Mouse (Mus musculus) heart, embryonic 15.5 days (tissue): ENCODE results near the gene Gm36176. TPM values are rescaled to one million over a fixed set of nuclear protein-coding genes. Genes with fewer than 3 reads are reported as not detected.
"Not testable (repeated sequence)": the region's sequence is repeated elsewhere in the genome, so short reads cannot be mapped to it uniquely, and the experiment has no call there.

Source experiments
- ATAC-seq: fragments of 200-750 bp; cut with Nextera tagmentation; replicated peaks from 2 replicates; pipeline ENCODE4 v1.8.0; 2017; ENCODE audit warnings: low read depth, moderate TSS enrichment; ENCODE audit not compliant: insufficient number of reproducible peaks, insufficient read depth, low FRiP score
- H3K27ac ChIP-seq: fragments of 300-500 bp; sonication (generic); 2 replicates; pipeline ENCODE4 v1.5.1; 2015; ENCODE audit warnings: mild to moderate bottlenecking, inconsistent platforms
- H3K27me3 ChIP-seq: fragments of 300-500 bp; sonication (generic); 2 replicates; pipeline ENCODE4 v1.6.1; 2015; ENCODE audit warnings: inconsistent platforms
- H3K36me3 ChIP-seq: fragments of 300-500 bp; sonication (generic); 2 replicates; pipeline ENCODE4 v1.6.1; 2015; ENCODE audit warnings: mild to moderate bottlenecking, inconsistent platforms
- H3K4me1 ChIP-seq: fragments of 300-500 bp; sonication (generic); replicated peaks from 2 replicates; pipeline ENCODE4 v1.6.1; 2015; ENCODE audit warnings: inconsistent platforms
- H3K4me2 ChIP-seq: fragments of 300-500 bp; sonication (generic); 2 replicates; pipeline ENCODE4 v1.6.1; 2015; ENCODE audit warnings: inconsistent platforms, mild to moderate bottlenecking, moderate library complexity
- H3K4me3 ChIP-seq: fragments of 300-500 bp; sonication (generic); 2 replicates; pipeline ENCODE4 v1.5.1; 2015; ENCODE audit warnings: mild to moderate bottlenecking, inconsistent platforms
- H3K9ac ChIP-seq: fragments of 300-500 bp; sonication (generic); 2 replicates; pipeline ENCODE4 v1.6.1; 2015; ENCODE audit warnings: mild to moderate bottlenecking, inconsistent platforms
- H3K9me3 ChIP-seq: fragments of 300-500 bp; sonication (generic); replicated peaks from 2 replicates; pipeline ENCODE4 v1.6.1; 2016; ENCODE audit warnings: inconsistent platforms
- WGBS: fragments of 180-500 bp; shearing (Covaris S2); methylation state at CpG from one replicate; pipeline ENCODE4 v1.1.7; 2015; ENCODE audit warnings: mixed read lengths; 5-methylcytosine and 5-hydroxymethylcytosine counted together
- polyA plus RNA-seq: library from polyadenylated mRNA; unstranded; fragments of >200 nt; fragmentation: Nextera tagmentation; extraction: Ambion mirVana; gene quantifications from 2 replicates; pipeline ENCODE4 v1.2.1, GENCODE M21; 2015

The Gm36176 gene
- polyA plus RNA-seq: not detected in 2 replicates

DNA sequence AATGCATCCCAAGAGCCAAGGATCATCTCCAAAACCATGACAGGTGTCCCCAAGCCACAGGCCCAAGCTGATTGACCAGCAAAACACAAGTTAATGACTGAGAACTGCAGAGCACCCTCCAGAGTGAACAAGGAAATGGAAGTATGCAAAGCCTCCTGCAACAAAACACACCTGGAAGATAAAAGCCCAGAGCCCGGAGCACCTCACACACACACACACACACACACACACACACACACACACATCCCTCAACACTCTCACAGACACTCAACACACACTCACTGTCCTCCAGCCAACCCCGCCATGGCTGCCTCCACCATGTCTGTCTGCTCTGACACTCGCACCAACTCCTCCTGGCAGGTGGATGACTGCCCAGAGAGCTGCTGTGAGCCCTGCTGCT lies at the start of gene Gm36176:
Gene Gm36176, plus strand, starts transcription at position 301 of the 400 bp plus-strand sequence.
- Histone ChIP-seq H3K4me2 (no peak within 1 kb of the TSS), H3K9me3 (no peaks in the 10 kb centered on the region), H3K27me3 (no peaks in the 10 kb centered on the region), H3K27ac (no peak within 1 kb of the TSS), H3K9ac (no peak within 1 kb of the TSS), H3K36me3 (no peaks in the 10 kb centered on the region), H3K4me3 (no peak within 1 kb of the TSS), H3K4me1 (no peaks in the 10 kb centered on the region)
- no peak for ATAC-seq
- 48% methylated on average over 3 of the region's 3 CpGs for WGBS

DNA sequence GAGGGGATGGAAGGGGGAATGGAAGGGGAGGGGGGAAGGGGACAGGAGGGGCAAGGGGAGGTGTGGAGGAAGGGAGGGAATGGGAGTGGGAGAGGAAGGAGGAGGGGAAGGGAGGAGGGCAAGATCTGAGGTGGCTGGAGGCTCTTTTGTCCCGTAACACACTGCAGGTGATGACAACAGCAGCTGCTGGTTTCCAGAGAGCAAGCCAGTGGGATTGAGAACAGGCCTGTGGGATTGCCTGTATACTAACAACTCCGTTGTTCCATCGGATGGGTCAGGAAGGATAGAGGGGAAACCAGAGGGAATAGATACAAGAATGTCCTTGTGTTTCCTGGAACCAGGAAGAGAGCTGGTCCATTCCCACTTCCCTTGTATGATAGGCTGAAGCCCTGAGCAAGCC lies 48.9 kb upstream of the Gm36176 start:
- ATAC-seq: no peak
- no peaks in the 10 kb centered on the region for H3K27me3 ChIP-seq
- no peaks in the 10 kb centered on the region for H3K36me3 ChIP-seq
- no peak overlapping the region for H3K9ac ChIP-seq
- 2% methylated on average over 3 of the region's 3 CpGs for WGBS
- H3K4me3 ChIP-seq: no peak overlapping the region
- peaks cover 13% of the 10 kb centered on the region for H3K4me1 ChIP-seq
- no peak overlapping the region for H3K4me2 ChIP-seq
- peak overlapping the region; percentile 37; the same call in 1 of the 2 replicates for H3K27ac ChIP-seq
- no peaks in the 10 kb centered on the region for H3K9me3 ChIP-seq

DNA sequence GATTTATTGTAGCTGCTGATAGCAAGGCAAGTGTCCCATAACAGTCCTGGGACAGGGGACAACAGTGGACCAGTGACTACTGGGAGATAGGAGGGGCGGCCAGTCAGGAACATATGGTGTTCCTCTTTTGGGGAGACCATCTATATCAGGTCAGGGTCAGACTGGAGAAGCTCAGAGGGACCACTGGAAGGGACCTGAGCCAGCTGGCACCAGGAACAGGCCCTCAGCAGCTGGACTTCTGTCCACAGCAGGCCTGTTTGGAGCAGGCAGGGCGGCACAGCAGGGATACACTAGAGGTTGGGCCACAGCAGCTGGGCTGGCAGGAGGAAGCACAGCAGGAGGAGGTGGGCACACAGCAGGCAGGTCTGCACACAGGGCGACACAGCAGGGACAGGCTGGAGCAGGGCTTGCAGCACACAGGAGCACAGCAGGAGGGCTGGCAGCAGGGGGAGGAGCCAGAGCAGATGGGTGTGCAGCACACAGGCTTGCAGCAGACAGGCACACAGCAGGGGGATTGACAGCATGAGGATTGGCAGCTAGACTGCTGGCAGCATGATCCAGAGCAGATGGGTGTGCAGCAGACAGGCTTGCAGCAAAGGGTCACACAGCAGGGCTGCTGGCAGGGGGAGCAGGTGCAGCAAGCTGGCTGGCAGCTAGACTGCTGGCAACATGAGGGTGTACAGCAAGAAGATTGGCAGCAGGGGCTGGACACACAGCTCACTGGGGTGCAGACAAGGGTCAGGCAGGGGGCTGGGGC lies 48.3 kb upstream of the Gm36176 start:
- Histone ChIP-seq H3K4me1 (peaks cover 13% of the 10 kb centered on the region), H3K27ac (peak overlapping the region; percentile 37; the same call in 1 of the 2 replicates)
- not testable (repeated sequence) for H3K27me3 ChIP-seq, H3K4me3 ChIP-seq, H3K9ac ChIP-seq, H3K36me3 ChIP-seq, H3K4me2 ChIP-seq, H3K9me3 ChIP-seq, ATAC-seq
- 28% methylated on average over 3 of the region's 3 CpGs for WGBS

DNA sequence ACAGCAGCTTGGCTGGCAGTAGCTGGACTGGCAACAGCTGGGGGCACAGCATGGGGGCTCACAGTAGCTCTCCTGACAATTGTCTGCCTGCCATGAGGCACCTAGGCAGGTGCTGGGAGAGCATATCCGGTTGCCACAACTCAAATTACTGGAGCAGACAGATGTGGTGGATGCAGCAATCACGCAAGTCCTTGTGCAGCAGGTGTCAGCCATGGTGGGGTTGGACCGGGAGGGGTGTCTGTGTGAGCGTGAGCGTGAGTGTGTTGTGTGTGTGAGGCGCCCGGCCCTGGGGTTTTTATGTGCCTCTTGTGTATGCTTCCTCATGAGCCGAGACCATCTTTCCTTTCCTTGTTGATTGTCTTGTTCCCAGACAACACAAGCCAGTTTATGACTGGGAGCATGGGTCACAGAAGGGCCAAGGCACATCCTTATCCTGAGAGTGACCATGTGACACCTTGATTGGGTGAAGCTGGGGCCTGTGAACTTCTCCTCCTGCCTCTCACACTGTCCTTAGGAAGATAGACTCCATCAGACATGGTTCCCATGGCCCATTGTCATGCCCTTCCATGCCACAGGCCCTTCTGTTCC lies 47.6 kb upstream of the Gm36176 start, which contains the start of gene Gm19668:
Gene Gm19668, minus strand, starts transcription at position 213 of the 588 bp plus-strand sequence.
- H3K36me3 ChIP-seq: no peaks in the 10 kb centered on the region
- 57% methylated on average over 8 of the region's 8 CpGs for WGBS
- no peak within 1 kb of the TSS for H3K9ac ChIP-seq
- H3K4me3 ChIP-seq: no peak within 1 kb of the TSS
- H3K4me2 ChIP-seq: no peak within 1 kb of the TSS
- peaks cover 13% of the 10 kb centered on the region for H3K4me1 ChIP-seq
- no peaks in the 10 kb centered on the region for H3K9me3 ChIP-seq
- no peak for ATAC-seq
- H3K27ac ChIP-seq: peak within 1 kb of the TSS; percentile 37; the same call in 1 of the 2 replicates
- H3K27me3 ChIP-seq: no peaks in the 10 kb centered on the region

DNA sequence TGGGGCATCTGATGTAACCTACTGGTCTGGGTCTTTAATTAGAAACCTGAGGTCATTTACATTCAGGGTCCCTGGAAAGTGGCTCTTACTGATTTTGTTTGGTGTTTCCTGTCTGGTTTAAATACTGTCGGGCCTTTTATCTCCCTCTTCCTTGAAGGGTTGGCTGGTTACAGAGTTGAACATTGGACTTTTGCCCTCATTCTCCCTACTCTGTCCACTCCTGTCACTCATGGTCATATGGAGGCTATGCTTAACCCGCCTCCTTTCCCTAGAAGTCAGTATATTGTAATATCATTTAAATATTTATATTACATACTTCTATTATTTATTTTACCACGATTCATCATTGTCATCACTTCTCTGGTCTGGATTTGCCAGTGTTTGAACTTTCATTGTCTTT lies 42.5 kb upstream of the Gm36176 start:
- Histone ChIP-seq H3K27me3 (no peaks in the 10 kb centered on the region), H3K4me3 (no peak overlapping the region), H3K9ac (no peak overlapping the region), H3K27ac (no peak overlapping the region), H3K4me1 (no peaks in the 10 kb centered on the region; the same call in 1 of the 2 replicates), H3K4me2 (no peak overlapping the region), H3K36me3 (no peaks in the 10 kb centered on the region), H3K9me3 (no peaks in the 10 kb centered on the region)
- ATAC-seq: no peak
- 62% methylated on average over 3 of the region's 3 CpGs for WGBS

DNA sequence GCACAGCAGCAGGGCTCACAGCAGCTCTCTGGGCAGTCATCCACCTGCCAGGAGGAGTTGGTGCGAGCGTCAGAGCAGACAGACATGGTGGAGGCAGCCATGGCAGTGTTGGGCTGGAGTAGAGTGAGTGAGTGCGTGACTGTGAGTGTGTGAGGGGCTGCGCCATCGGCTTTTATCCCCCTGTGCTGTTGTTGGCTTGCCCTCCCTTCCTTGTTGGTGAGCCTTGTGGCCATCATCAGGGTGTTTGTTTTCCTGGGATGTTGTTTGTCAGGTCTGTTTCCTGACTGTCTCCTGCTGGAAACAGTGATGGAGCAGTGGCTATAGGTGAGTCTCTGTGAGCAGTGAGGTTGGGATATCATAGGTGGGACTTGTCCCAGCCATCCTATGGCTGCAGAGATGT lies 34.9 kb upstream of the Gm36176 start, which contains the start of gene Gm9507:
Gene Gm9507, minus strand, starts transcription at position 101 of the 400 bp plus-strand sequence.
- H3K4me1 ChIP-seq: no peaks in the 10 kb centered on the region
- no peak for ATAC-seq
- no peaks in the 10 kb centered on the region for H3K27me3 ChIP-seq
- no peaks in the 10 kb centered on the region for H3K36me3 ChIP-seq
- 63% methylated on average over 5 of the region's 5 CpGs for WGBS
- no peaks in the 10 kb centered on the region for H3K9me3 ChIP-seq
- H3K4me3 ChIP-seq: no peak within 1 kb of the TSS
- H3K27ac ChIP-seq: no peak within 1 kb of the TSS
- H3K4me2 ChIP-seq: no peak within 1 kb of the TSS
- H3K9ac ChIP-seq: no peak within 1 kb of the TSS

DNA sequence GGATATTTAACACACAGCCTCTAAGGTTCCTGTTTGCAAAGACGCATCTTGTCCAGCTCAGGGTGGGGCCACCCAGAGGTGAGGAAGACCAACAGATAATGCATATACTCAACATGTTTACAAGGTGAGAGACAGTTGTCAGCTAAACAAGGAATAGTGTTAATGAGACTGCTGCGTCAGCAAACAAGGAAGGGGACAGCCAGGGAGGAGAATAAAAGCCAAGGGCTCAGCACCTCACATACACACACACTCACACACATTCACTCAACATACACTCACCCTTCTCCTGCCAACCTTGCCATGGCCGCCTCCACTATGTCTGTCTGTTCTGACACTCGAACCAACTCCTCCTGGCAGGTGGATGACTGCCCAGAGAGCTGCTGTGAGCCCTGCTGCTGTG lies 32.2 kb upstream of the Gm36176 start, which contains the start of gene Gm2696:
Gene Gm2696, plus strand, starts transcription at position 301 of the 400 bp plus-strand sequence.
- no peak for ATAC-seq
- no peaks in the 10 kb centered on the region for H3K27me3 ChIP-seq
- no peaks in the 10 kb centered on the region for H3K4me1 ChIP-seq
- no peak within 1 kb of the TSS for H3K4me3 ChIP-seq
- H3K27ac ChIP-seq: no peak within 1 kb of the TSS
- no peak within 1 kb of the TSS for H3K4me2 ChIP-seq
- no peak within 1 kb of the TSS for H3K9ac ChIP-seq
- no peaks in the 10 kb centered on the region for H3K9me3 ChIP-seq
- WGBS: 29% methylated on average over 4 of the region's 4 CpGs
- H3K36me3 ChIP-seq: no peaks in the 10 kb centered on the region

DNA sequence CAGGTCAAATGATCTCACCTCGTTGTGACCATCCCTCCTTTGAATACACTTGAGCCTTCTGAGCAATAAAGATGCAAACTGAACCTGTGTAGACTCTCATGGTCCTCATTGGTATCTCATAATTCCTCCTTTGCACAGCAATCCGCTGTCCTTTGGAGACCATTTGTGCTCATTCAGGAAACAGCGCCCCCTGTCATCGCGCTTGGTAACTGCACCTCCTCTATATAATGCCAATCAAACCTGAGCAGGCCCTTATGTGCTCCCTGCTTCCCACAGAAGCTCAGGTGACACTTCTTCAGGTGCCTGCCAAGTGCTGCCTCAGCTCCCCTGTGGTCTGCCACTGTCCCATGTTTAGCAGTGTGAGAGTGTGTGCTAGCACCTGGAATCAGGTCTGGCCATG lies 31.1 kb upstream of the Gm36176 start:
- 22% methylated on average over 5 of the region's 5 CpGs for WGBS
- no peaks in the 10 kb centered on the region for H3K9me3 ChIP-seq
- no peak for ATAC-seq
- no peak overlapping the region for H3K4me2 ChIP-seq
- H3K9ac ChIP-seq: no peak overlapping the region
- H3K36me3 ChIP-seq: no peaks in the 10 kb centered on the region
- H3K4me1 ChIP-seq: no peaks in the 10 kb centered on the region
- no peak overlapping the region for H3K4me3 ChIP-seq
- no peaks in the 10 kb centered on the region for H3K27me3 ChIP-seq
- no peak overlapping the region for H3K27ac ChIP-seq

DNA sequence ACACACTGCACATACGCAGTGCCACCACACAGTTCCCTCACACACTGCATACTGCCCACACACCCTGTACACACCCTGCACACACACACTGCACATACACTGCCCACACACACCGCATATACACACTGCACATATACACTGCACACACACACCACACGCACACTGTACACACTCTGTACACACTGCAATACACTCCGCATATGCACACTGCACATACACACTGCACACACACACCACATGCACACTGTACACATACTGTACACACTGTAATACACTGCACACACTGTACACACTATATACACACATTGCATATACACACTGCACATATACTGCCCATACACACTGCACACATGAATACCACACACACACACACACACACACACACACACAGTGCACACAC lies 28.1 kb upstream of the Gm36176 start:
- Histone ChIP-seq H3K4me3 (no peak overlapping the region), H3K27ac (no peak overlapping the region), H3K9ac (no peak overlapping the region), H3K9me3 (no peaks in the 10 kb centered on the region), H3K4me2 (no peak overlapping the region), H3K27me3 (no peaks in the 10 kb centered on the region), H3K4me1 (no peaks in the 10 kb centered on the region), H3K36me3 (no peaks in the 10 kb centered on the region)
- 94% methylated on average over 4 of the region's 4 CpGs for WGBS
- 0 out of 2 replicates have a peak, but pooled peaks have one; percentile 55 for ATAC-seq

DNA sequence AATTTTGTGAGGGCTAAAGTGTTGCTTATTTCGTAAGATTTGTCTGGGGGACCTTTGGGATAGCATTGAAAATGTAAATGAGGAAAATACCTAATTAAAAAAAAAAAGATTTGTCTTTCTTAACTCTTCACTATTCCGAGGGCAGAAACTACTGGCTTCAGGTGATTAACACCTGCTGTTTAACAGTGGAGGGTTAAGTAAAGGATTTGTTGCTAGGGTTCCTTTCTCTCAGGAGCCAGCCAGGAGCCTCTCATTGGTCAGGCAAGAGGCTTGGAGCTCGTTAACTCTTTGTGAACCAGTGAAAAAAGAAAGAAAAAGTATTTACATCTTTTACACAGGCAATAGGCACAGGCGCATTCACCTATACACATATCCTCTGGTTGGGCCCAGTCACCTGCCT lies 27.4 kb upstream of the Gm36176 start:
- 39% methylated on average over 4 of the region's 4 CpGs for WGBS
- no peaks in the 10 kb centered on the region for H3K36me3 ChIP-seq
- no peak overlapping the region for H3K4me3 ChIP-seq
- no peaks in the 10 kb centered on the region for H3K9me3 ChIP-seq
- H3K27ac ChIP-seq: no peak overlapping the region
- no peaks in the 10 kb centered on the region for H3K27me3 ChIP-seq
- no peak overlapping the region for H3K4me2 ChIP-seq
- H3K9ac ChIP-seq: no peak overlapping the region
- H3K4me1 ChIP-seq: no peaks in the 10 kb centered on the region
- ATAC-seq: no peak

DNA sequence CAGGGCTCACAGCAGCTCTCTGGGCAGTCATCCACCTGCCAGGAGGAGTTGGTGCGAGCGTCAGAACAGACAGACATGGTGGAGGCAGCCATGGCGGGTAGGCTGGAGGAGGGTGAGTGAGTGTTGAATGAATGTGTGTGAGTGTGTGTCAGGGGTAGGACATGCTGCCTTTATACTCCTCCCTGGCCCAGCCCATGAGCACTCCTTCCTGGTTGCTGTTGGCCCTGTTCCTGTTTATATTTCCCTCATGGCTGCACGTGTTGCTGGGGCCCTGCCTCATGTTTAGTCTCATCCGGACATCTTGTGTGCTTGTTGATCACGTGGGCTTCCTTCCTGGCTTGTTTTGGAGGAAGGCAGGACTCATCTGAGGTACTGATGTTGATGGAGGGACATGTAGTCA lies 19.7 kb upstream of the Gm36176 start, which contains the start of gene Krtap10-4:
Gene Krtap10-4, minus strand, starts transcription at position 145 of the 400 bp plus-strand sequence.
- H3K4me1 ChIP-seq: no peaks in the 10 kb centered on the region
- no peak within 1 kb of the TSS for H3K4me3 ChIP-seq
- H3K27ac ChIP-seq: no peak within 1 kb of the TSS
- no peak within 1 kb of the TSS for H3K9ac ChIP-seq
- no peak for ATAC-seq
- no peaks in the 10 kb centered on the region for H3K27me3 ChIP-seq
- no peaks in the 10 kb centered on the region for H3K9me3 ChIP-seq
- H3K36me3 ChIP-seq: no peaks in the 10 kb centered on the region
- WGBS: 63% methylated on average over 6 of the region's 6 CpGs
- no peak within 1 kb of the TSS for H3K4me2 ChIP-seq
